Mouse (Mus musculus) intestine, embryonic 16.5 days (tissue): ENCODE results near the gene Eppin. TPM values are rescaled to one million over a fixed set of nuclear protein-coding genes. Genes with fewer than 3 reads are reported as not detected.

Experiments
- ATAC-seq: fragments of 200-750 bp; cut with Nextera tagmentation; 2 replicates; pipeline ENCODE4 v1.8.0; 2017; ENCODE audit warnings: moderate TSS enrichment, moderate library complexity
- H3K27ac ChIP-seq: fragments of 300-500 bp; sonication (generic); 2 replicates; pipeline ENCODE4 v1.5.1; 2014; ENCODE audit warnings: mild to moderate bottlenecking, low read length
- H3K27me3 ChIP-seq: fragments of 300-500 bp; sonication (generic); replicated peaks from 2 replicates; pipeline ENCODE4 v1.6.1; 2014; ENCODE audit warnings: low read length, control low read depth, mixed read lengths; ENCODE audit not compliant: control insufficient read depth, insufficient read depth
- H3K36me3 ChIP-seq: fragments of 300-500 bp; sonication (generic); 2 replicates; pipeline ENCODE4 v1.6.1; 2014; ENCODE audit warnings: low read length, control low read depth; ENCODE audit not compliant: control insufficient read depth, insufficient read depth
- H3K4me1 ChIP-seq: fragments of 300-500 bp; sonication (generic); 2 replicates; pipeline ENCODE4 v1.6.1; 2014; ENCODE audit warnings: low read length, control low read depth, mixed read lengths; ENCODE audit not compliant: control insufficient read depth, insufficient read depth
- H3K4me2 ChIP-seq: fragments of 300-500 bp; sonication (generic); 2 replicates; pipeline ENCODE4 v1.6.1; 2014; ENCODE audit warnings: low read depth, low read length, control low read depth
- H3K4me3 ChIP-seq: fragments of 300-500 bp; sonication (generic); 2 replicates; pipeline ENCODE4 v1.5.1; 2014; ENCODE audit warnings: mild to moderate bottlenecking, low read length
- H3K9ac ChIP-seq: fragments of 300-500 bp; sonication (generic); 2 replicates; pipeline ENCODE4 v1.6.1; 2014; ENCODE audit warnings: low read depth, low read length
- H3K9me3 ChIP-seq: fragments of 300-500 bp; sonication (generic); 2 replicates; pipeline ENCODE4 v1.6.1; 2016; ENCODE audit warnings: low read length, control low read depth; ENCODE audit not compliant: control insufficient read depth
- WGBS: fragments of 180-500 bp; shearing (Covaris S2); extraction: QIAGEN DNeasy Blood & Tissue Kit; methylation state at CpG from one replicate; pipeline ENCODE4 v1.1.7; 2014; 5-methylcytosine and 5-hydroxymethylcytosine counted together
- polyA plus RNA-seq: library from polyadenylated mRNA; unstranded; fragments of >200 nt; fragmentation: Nextera tagmentation; extraction: Ambion mirVana; gene quantifications from 2 replicates; pipeline ENCODE4 v1.2.1, GENCODE M21; 2015

The Eppin gene
- polyA plus RNA-seq, 1 experiment from 2014 or later, result not detected

GRCm38 (mm10) chr2:164563339-164564038 is 29.9 kb downstream of the Eppin start:
- ATAC-seq, result peak; percentile 69
- Histone ChIP-seq H3K36me3 (no peaks in the 10 kb centered on the region), H3K4me3 (peak overlapping the region; percentile 55), H3K4me1 (peaks cover 13% of the 10 kb centered on the region), H3K4me2 (peak overlapping the region; percentile 97), H3K9me3 (no peaks in the 10 kb centered on the region), H3K27ac (no peak overlapping the region), H3K27me3 (no peaks in the 10 kb centered on the region), H3K9ac (peak overlapping the region; percentile 78)
- WGBS, result under 1% methylated on average over 32 of the region's 32 CpGs

GRCm38 (mm10) chr2:164562391-164563188 is 30.8 kb downstream of the Eppin start, which contains the start of gene Wfdc2:
Gene Wfdc2 (plus strand): TSS chr2:164562413.
- Histone ChIP-seq H3K4me3 (peak within 1 kb of the TSS; percentile 55), H3K4me2 (peak within 1 kb of the TSS; percentile 97), H3K9ac (peak within 1 kb of the TSS; percentile 78), H3K27ac (no peak within 1 kb of the TSS), H3K9me3 (no peaks in the 10 kb centered on the region), H3K4me1 (peaks cover 13% of the 10 kb centered on the region), H3K36me3 (no peaks in the 10 kb centered on the region), H3K27me3 (no peaks in the 10 kb centered on the region)
- 9% methylated on average over 24 of the region's 24 CpGs for WGBS
- 0 out of 2 replicates have a peak, but pooled peaks have one; percentile 19 for ATAC-seq

GRCm38 (mm10) chr2:164560106-164560505 is 33.3 kb downstream of the Eppin start:
- H3K27me3 ChIP-seq, result no peaks in the 10 kb centered on the region
- no peaks in the 10 kb centered on the region for H3K36me3 ChIP-seq
- H3K4me1 ChIP-seq, result peaks cover 13% of the 10 kb centered on the region
- no peak overlapping the region for H3K27ac ChIP-seq
- WGBS, result 78% methylated on average over 8 of the region's 8 CpGs
- H3K4me2 ChIP-seq, result no peak overlapping the region
- no peak overlapping the region for H3K4me3 ChIP-seq
- no peak for ATAC-seq
- no peaks in the 10 kb centered on the region for H3K9me3 ChIP-seq
- H3K9ac ChIP-seq, result no peak overlapping the region

GRCm38 (mm10) chr2:164558991-164559645 is 34.3 kb downstream of the Eppin start:
- H3K36me3 ChIP-seq, result no peaks in the 10 kb centered on the region
- no peak overlapping the region for H3K27ac ChIP-seq
- peak; percentile 44; the same call in 1 of the 2 replicates for ATAC-seq
- H3K4me1 ChIP-seq, result peaks cover 13% of the 10 kb centered on the region
- 0 out of 2 replicates have a peak overlapping the region, but pooled peaks have one; percentile 26 for H3K4me2 ChIP-seq
- no peak overlapping the region for H3K4me3 ChIP-seq
- WGBS, result 32% methylated on average over 16 of the region's 16 CpGs
- no peak overlapping the region for H3K9ac ChIP-seq
- H3K9me3 ChIP-seq, result no peaks in the 10 kb centered on the region
- no peaks in the 10 kb centered on the region for H3K27me3 ChIP-seq

- H3K36me3 ChIP-seq, result no peaks in the 10 kb centered on the region
- no peak overlapping the region for H3K27ac ChIP-seq
- no peak for ATAC-seq
- H3K9ac ChIP-seq, result no peak overlapping the region
- H3K9me3 ChIP-seq, result no peaks in the 10 kb centered on the region
- H3K4me3 ChIP-seq, result no peak overlapping the region
- H3K4me2 ChIP-seq, result no peak overlapping the region
- no peaks in the 10 kb centered on the region for H3K27me3 ChIP-seq
- H3K4me1 ChIP-seq, result peaks cover 13% of the 10 kb centered on the region
- WGBS, result 80% methylated on average over 8 of the region's 8 CpGs
Measured at GRCm38 (mm10) chr2:164558426-164558825, 35.0 kb downstream of the Eppin start.

- Histone ChIP-seq H3K4me2 (no peak overlapping the region), H3K27me3 (no peaks in the 10 kb centered on the region), H3K4me1 (no peaks in the 10 kb centered on the region), H3K4me3 (no peak overlapping the region), H3K27ac (no peak overlapping the region), H3K9ac (no peak overlapping the region), H3K36me3 (no peaks in the 10 kb centered on the region), H3K9me3 (no peaks in the 10 kb centered on the region)
- ATAC-seq, result no peak
- WGBS, result 85% methylated on average over 9 of the region's 9 CpGs
Measured at GRCm38 (mm10) chr2:164551502-164551901, 41.9 kb downstream of the Eppin start.

- H3K27me3 ChIP-seq, result no peaks in the 10 kb centered on the region
- no peak for ATAC-seq
- H3K4me3 ChIP-seq, result no peak overlapping the region
- 79% methylated on average over 2 of the region's 2 CpGs for WGBS
- H3K4me1 ChIP-seq, result no peaks in the 10 kb centered on the region
- H3K36me3 ChIP-seq, result no peaks in the 10 kb centered on the region
- H3K4me2 ChIP-seq, result no peak overlapping the region
- no peak overlapping the region for H3K9ac ChIP-seq
- H3K9me3 ChIP-seq, result no peaks in the 10 kb centered on the region
- no peak overlapping the region for H3K27ac ChIP-seq
Measured at GRCm38 (mm10) chr2:164550895-164551269, 42.5 kb downstream of the Eppin start.

- Histone ChIP-seq H3K4me1 (no peaks in the 10 kb centered on the region), H3K36me3 (no peaks in the 10 kb centered on the region), H3K27me3 (no peaks in the 10 kb centered on the region), H3K27ac (no peak overlapping the region), H3K9ac (no peak overlapping the region), H3K4me2 (no peak overlapping the region), H3K9me3 (no peaks in the 10 kb centered on the region), H3K4me3 (no peak overlapping the region)
- no peak for ATAC-seq
- 31% methylated on average over 10 of the region's 10 CpGs for WGBS
Measured at GRCm38 (mm10) chr2:164549963-164550894, 43.2 kb downstream of the Eppin start.
